Mouse (Mus musculus): Measurements from ENCODE around the gene P4ha3. TPM values are rescaled to one million over a fixed set of nuclear protein-coding genes. Genes with fewer than 3 reads are reported as not detected.

The P4ha3 gene
- polyA plus RNA-seq, 1 experiment = 0.22 TPM

GRCm38 (mm10) chr7:100272369-100272768 lies 13.0 kb upstream of the P4ha3 start:
- Histone ChIP-seq H3K4me3 (ENCODE audit: insufficient read depth, low read depth, low read length) (no peak overlapping the region), H3K27ac (ENCODE audit: insufficient read depth, low read depth, low read length) (no peak overlapping the region), H3K4me1 (ENCODE audit: control insufficient read depth, insufficient read depth, low read length) (no peaks in the 10 kb centered on the region), H3K36me3 (ENCODE audit: control insufficient read depth, insufficient read depth, low read length) (no peaks in the 10 kb centered on the region), H3K27me3 (replicated peaks; ENCODE audit: control insufficient read depth, insufficient read depth, low read length) (no peaks in the 10 kb centered on the region)
- DNase-seq = no peak
- 96% methylated on average over 8 of the region's 8 CpGs for WGBS
- TF ChIP-seq CTCF (conservative IDR thresholded peaks at IDR 0.05; ENCODE audit: insufficient read depth, insufficient read length, low read depth, low read length) = no peak
- TF ChIP-seq POLR2A (IDR thresholded peaks at IDR 0.05; ENCODE audit: low read depth, low read length) = no peak

DNA sequence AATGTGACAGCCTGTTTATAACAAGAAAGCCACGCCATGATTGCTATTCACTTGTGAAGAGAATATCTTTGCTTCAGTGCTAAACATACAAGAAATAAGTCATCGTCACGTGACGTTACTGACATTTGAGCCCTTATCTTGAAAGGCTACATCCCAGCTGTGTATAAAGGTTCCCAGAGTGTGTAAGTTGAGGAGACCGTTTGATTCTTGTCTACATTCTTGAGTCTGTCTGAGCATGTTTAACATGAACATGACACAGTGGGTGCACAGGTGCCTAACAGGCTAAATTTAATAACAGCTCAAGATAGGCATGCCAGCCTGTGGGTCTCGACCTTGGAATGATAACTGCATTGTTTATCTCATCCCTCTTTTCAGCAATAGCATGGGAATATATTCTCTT lies 10.8 kb upstream of the P4ha3 start:
- no peak for TF ChIP-seq CTCF (conservative IDR thresholded peaks at IDR 0.05; ENCODE audit: insufficient read depth, insufficient read length, low read depth, low read length)
- no peak for TF ChIP-seq POLR2A (IDR thresholded peaks at IDR 0.05; ENCODE audit: low read depth, low read length)

GRCm38 (mm10) chr7:100276397-100276796 lies 8.9 kb upstream of the P4ha3 start:
- no peak for TF ChIP-seq POLR2A (IDR thresholded peaks at IDR 0.05; ENCODE audit: low read depth, low read length)
- TF ChIP-seq CTCF (conservative IDR thresholded peaks at IDR 0.05; ENCODE audit: insufficient read depth, insufficient read length, low read depth, low read length) = no peak
- no peak for DNase-seq
- Histone ChIP-seq H3K36me3 (ENCODE audit: control insufficient read depth, insufficient read depth, low read length) (no peaks in the 10 kb centered on the region), H3K27me3 (replicated peaks; ENCODE audit: control insufficient read depth, insufficient read depth, low read length) (no peaks in the 10 kb centered on the region), H3K4me3 (ENCODE audit: insufficient read depth, low read depth, low read length) (no peak overlapping the region), H3K4me1 (ENCODE audit: control insufficient read depth, insufficient read depth, low read length) (no peaks in the 10 kb centered on the region), H3K27ac (ENCODE audit: insufficient read depth, low read depth, low read length) (no peak overlapping the region)
- WGBS = 57% methylated on average over 2 of the region's 2 CpGs

More for the DNA sequence above, 10.8 kb upstream of the P4ha3 start:
- no peak for DNase-seq
- 80% methylated on average over 6 of the region's 6 CpGs for WGBS
- no peaks in the 10 kb centered on the region for H3K36me3 ChIP-seq (ENCODE audit: control insufficient read depth, insufficient read depth, low read length)
- no peak overlapping the region for H3K27ac ChIP-seq (ENCODE audit: insufficient read depth, low read depth, low read length)
- H3K27me3 ChIP-seq (replicated peaks; ENCODE audit: control insufficient read depth, insufficient read depth, low read length) = no peaks in the 10 kb centered on the region
- no peaks in the 10 kb centered on the region for H3K4me1 ChIP-seq (ENCODE audit: control insufficient read depth, insufficient read depth, low read length)
- H3K4me3 ChIP-seq (ENCODE audit: insufficient read depth, low read depth, low read length) = no peak overlapping the region

- Histone ChIP-seq H3K36me3 (ENCODE audit: control insufficient read depth, insufficient read depth, low read length) (no peaks in the 10 kb centered on the region), H3K4me1 (ENCODE audit: control insufficient read depth, insufficient read depth, low read length) (no peaks in the 10 kb centered on the region), H3K27me3 (replicated peaks; ENCODE audit: control insufficient read depth, insufficient read depth, low read length) (no peaks in the 10 kb centered on the region), H3K4me3 (ENCODE audit: insufficient read depth, low read depth, low read length) (no peak overlapping the region), H3K27ac (ENCODE audit: insufficient read depth, low read depth, low read length) (no peak overlapping the region)
- WGBS = 2% methylated on average over 1 of the region's 1 CpGs
- TF ChIP-seq CTCF (conservative IDR thresholded peaks at IDR 0.05; ENCODE audit: insufficient read depth, insufficient read length, low read depth, low read length) = peak; percentile 37; the same call in 1 of the 2 replicates
- TF ChIP-seq POLR2A (IDR thresholded peaks at IDR 0.05; ENCODE audit: low read depth, low read length) = no peak
- DNase-seq = peak; percentile 44
Measured at GRCm38 (mm10) chr7:100279803-100280202, 5.5 kb upstream of the P4ha3 start.

- no peak for TF ChIP-seq CTCF (conservative IDR thresholded peaks at IDR 0.05; ENCODE audit: insufficient read depth, insufficient read length, low read depth, low read length)
- TF ChIP-seq POLR2A (IDR thresholded peaks at IDR 0.05; ENCODE audit: low read depth, low read length) = no peak
- Histone ChIP-seq H3K36me3 (ENCODE audit: control insufficient read depth, insufficient read depth, low read length) (no peaks in the 10 kb centered on the region), H3K4me3 (ENCODE audit: insufficient read depth, low read depth, low read length) (no peak overlapping the region), H3K27ac (ENCODE audit: insufficient read depth, low read depth, low read length) (no peak overlapping the region), H3K4me1 (ENCODE audit: control insufficient read depth, insufficient read depth, low read length) (no peaks in the 10 kb centered on the region), H3K27me3 (replicated peaks; ENCODE audit: control insufficient read depth, insufficient read depth, low read length) (no peaks in the 10 kb centered on the region)
- 58% methylated on average over 3 of the region's 3 CpGs for WGBS
- DNase-seq = no peak
Measured at GRCm38 (mm10) chr7:100281596-100281995, 3.7 kb upstream of the P4ha3 start.

DNA sequence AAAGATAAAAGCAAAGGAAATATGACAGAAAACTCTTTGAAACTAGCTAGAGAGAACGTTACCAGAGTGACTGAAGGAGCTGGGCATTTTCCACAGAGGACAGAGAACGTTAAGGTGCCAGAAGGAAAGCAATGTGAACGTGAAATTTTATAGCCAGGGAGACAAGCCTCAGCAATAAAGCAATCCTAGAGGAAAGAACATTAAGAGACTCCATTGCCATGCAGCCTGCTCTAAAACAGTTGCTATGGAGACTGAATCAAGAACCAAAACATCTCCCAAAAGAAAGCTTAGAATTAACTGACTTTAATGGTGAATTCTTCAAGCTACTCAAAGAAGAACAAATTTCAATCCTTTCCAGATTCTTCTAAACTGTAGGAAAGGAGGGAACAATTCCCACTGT lies 2.0 kb upstream of the P4ha3 start:
- Histone ChIP-seq H3K4me3 (ENCODE audit: insufficient read depth, low read depth, low read length) (no peak overlapping the region), H3K36me3 (ENCODE audit: control insufficient read depth, insufficient read depth, low read length) (no peaks in the 10 kb centered on the region), H3K4me1 (ENCODE audit: control insufficient read depth, insufficient read depth, low read length) (no peaks in the 10 kb centered on the region), H3K27me3 (replicated peaks; ENCODE audit: control insufficient read depth, insufficient read depth, low read length) (no peaks in the 10 kb centered on the region), H3K27ac (ENCODE audit: insufficient read depth, low read depth, low read length) (no peak overlapping the region)
- 34% methylated on average over 3 of the region's 3 CpGs for WGBS
- TF ChIP-seq POLR2A (IDR thresholded peaks at IDR 0.05; ENCODE audit: low read depth, low read length) = no peak
- no peak for TF ChIP-seq CTCF (conservative IDR thresholded peaks at IDR 0.05; ENCODE audit: insufficient read depth, insufficient read length, low read depth, low read length)
- DNase-seq = no peak

- H3K36me3 ChIP-seq (ENCODE audit: control insufficient read depth, insufficient read depth, low read length) = no peaks in the 10 kb centered on the region
- DNase-seq = peak; percentile 45
- H3K4me1 ChIP-seq (ENCODE audit: control insufficient read depth, insufficient read depth, low read length) = no peaks in the 10 kb centered on the region
- H3K4me3 ChIP-seq (ENCODE audit: insufficient read depth, low read depth, low read length) = no peak overlapping the region
- WGBS = 19% methylated on average over 7 of the region's 7 CpGs
- H3K27ac ChIP-seq (ENCODE audit: insufficient read depth, low read depth, low read length) = no peak overlapping the region
- no peaks in the 10 kb centered on the region for H3K27me3 ChIP-seq (replicated peaks; ENCODE audit: control insufficient read depth, insufficient read depth, low read length)
- TF ChIP-seq POLR2A (IDR thresholded peaks at IDR 0.05; ENCODE audit: low read depth, low read length) (no peak), CTCF (conservative IDR thresholded peaks at IDR 0.05; ENCODE audit: insufficient read depth, insufficient read length, low read depth, low read length) (no peak)
Measured at GRCm38 (mm10) chr7:100287748-100288578, 2.6 kb downstream of the P4ha3 start.

Measured in kidney, adult 2 months (tissue).